Comparison of ENCODE assay signal across 25 mouse cellular contexts in the genomic region with DNA sequence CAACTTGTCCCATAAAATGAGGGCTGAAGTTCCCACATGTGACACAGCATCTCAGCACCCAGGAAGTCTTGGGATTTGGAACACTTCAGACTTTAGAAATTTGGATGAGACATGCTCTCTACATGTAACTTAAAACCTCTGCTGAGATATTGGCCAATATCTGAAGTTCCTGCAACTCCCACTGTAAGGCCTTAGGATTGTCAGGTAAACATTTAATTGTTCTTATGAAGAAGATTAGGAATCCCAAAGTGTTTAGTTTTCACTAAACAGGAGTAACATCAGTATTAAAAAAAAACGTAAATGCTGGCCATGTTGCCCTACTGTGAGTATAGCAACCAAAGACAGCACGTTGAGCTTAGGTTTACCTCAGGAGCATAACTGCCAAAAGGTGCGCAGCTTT. TPM values are rescaled to one million over a fixed set of nuclear protein-coding genes. Genes with fewer than 3 reads are reported as not detected.
"Had no signal": no experiment of that assay in that cellular context is flagged by ENCODE, and none has a peak within 500 bp of the region (broad histone marks: within the 10 kb centered on the region; RNA-seq: fewer than 3 reads in every experiment).

Gene Gm17622, plus strand, starts transcription at position 301 of the 400 bp plus-strand sequence.

- H3K4me1 ChIP-seq: neural tube, embryonic 12.5 days; neural tube, embryonic 13.5 days; neural tube, embryonic 15.5 days; stomach, embryonic 15.5 days had no signal

- H3K27me3 ChIP-seq: neural tube, embryonic 12.5 days; neural tube, embryonic 13.5 days; neural tube, embryonic 15.5 days; stomach, embryonic 15.5 days had no signal

- H3K27ac ChIP-seq: neural tube, embryonic 12.5 days; neural tube, embryonic 13.5 days; neural tube, embryonic 15.5 days; stomach, embryonic 15.5 days; stomach, postnatal 0 days had no signal

- DNase-seq: retina, postnatal 1 day; right cerebral cortex, adult 18-20 months; right cerebral cortex, postnatal 14 days; right cerebral cortex, postnatal 25 days; right cerebral cortex, postnatal 4 days; spleen, adult 18-20 months; thymus, adult 18-20 months; thymus, adult 2 months; thymus, postnatal 14 days; thymus, postnatal 25 days; thymus, postnatal 36 days; thymus, postnatal 4 days had no signal

- H3K4me3 ChIP-seq: neural tube, embryonic 12.5 days; neural tube, embryonic 13.5 days; neural tube, embryonic 15.5 days; stomach, embryonic 15.5 days had no signal

RNA-seq across cellular contexts. Expression of gene Gm17622, which starts in this region (rescaled TPM):
- polyA plus RNA-seq: neural tube, embryonic 11.5 days; neural tube, embryonic 12.5 days; neural tube, embryonic 13.5 days; neural tube, embryonic 14.5 days; neural tube, embryonic 15.5 days; small intestine, adult 2 months; spleen, adult 2 months; stomach, embryonic 14.5 days; stomach, embryonic 15.5 days; stomach, embryonic 16.5 days; stomach, postnatal 0 days; thymus, adult 2 months; thymus, postnatal 0 days; urinary bladder, adult 2 months had no signal
